Mouse (Mus musculus) lung, embryonic 15.5 days (tissue): Measurements from ENCODE around the gene Prdx6b. TPM values are rescaled to one million over a fixed set of nuclear protein-coding genes. Genes with fewer than 3 reads are reported as not detected.
A peak's percentile ranks its signal among the peaks of the same experiment; 100 is the strongest.

Experiments used
- ATAC-seq: fragments of 200-750 bp; cut with Nextera tagmentation; 2 replicates; pipeline ENCODE4 v1.8.0; 2017; ENCODE audit warnings: moderate number of reproducible peaks, borderline replicate concordance; ENCODE audit not compliant: low FRiP score, low TSS enrichment; ENCODE audit errors: extremely low read depth
- H3K27ac ChIP-seq: fragments of 300-500 bp; sonication (generic); 2 replicates; pipeline ENCODE4 v1.5.1; 2015; ENCODE audit warnings: moderate library complexity, mild to moderate bottlenecking, inconsistent platforms
- H3K27me3 ChIP-seq: fragments of 300-500 bp; sonication (generic); 2 replicates; pipeline ENCODE4 v1.6.1; 2015; ENCODE audit warnings: inconsistent platforms
- H3K36me3 ChIP-seq: fragments of 300-500 bp; sonication (generic); 2 replicates; pipeline ENCODE4 v1.6.1; 2015; ENCODE audit warnings: inconsistent platforms
- H3K4me1 ChIP-seq: fragments of 300-500 bp; sonication (generic); 2 replicates; pipeline ENCODE4 v1.6.1; 2015; ENCODE audit warnings: inconsistent platforms
- H3K4me2 ChIP-seq: fragments of 300-500 bp; sonication (generic); 2 replicates; pipeline ENCODE4 v1.6.1; 2015; ENCODE audit warnings: inconsistent platforms, mild to moderate bottlenecking, moderate library complexity
- H3K4me3 ChIP-seq: fragments of 300-500 bp; sonication (generic); 2 replicates; pipeline ENCODE4 v1.5.1; 2015; ENCODE audit warnings: mild to moderate bottlenecking, inconsistent platforms
- H3K9ac ChIP-seq: fragments of 300-500 bp; sonication (generic); 2 replicates; pipeline ENCODE4 v1.6.1; 2015; ENCODE audit warnings: inconsistent platforms
- H3K9me3 ChIP-seq: fragments of 300-500 bp; sonication (generic); 2 replicates; pipeline ENCODE4 v1.6.1; 2016; ENCODE audit warnings: inconsistent platforms
- WGBS: fragments of 180-500 bp; shearing (Covaris S2); methylation state at CpG from one replicate; pipeline ENCODE4 v1.1.7; 2015; 5-methylcytosine and 5-hydroxymethylcytosine counted together
- polyA plus RNA-seq: library from polyadenylated mRNA; unstranded; fragments of >200 nt; fragmentation: Nextera tagmentation; extraction: Ambion mirVana; gene quantifications from 2 replicates; pipeline ENCODE4 v1.2.1, GENCODE M21; 2015

The Prdx6b gene
- not detected in 2 replicates for polyA plus RNA-seq

DNA sequence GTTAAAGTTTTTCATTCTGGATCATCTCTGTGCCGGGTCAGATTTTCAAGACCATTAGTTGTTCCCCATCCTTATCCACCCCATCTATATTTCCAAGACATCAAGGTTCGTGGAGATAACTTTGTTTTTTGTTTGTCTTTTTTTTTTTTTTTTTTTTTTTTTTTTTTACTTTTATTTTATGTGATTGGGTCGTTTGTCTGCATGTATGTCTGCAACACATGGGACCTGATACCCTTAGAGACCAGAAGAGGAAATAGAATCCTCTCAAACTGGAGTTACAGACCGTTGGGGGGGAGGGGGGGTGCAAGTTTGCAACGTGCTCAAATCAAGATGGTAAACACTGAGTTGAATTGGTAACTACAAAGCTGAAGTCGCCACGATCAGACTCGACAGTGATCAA lies at the start of gene Prdx6b:
TSS of gene Prdx6b (plus strand) at position 301 of the 400 bp plus-strand sequence.
- Histone ChIP-seq H3K27ac (no peak within 1 kb of the TSS), H3K9me3 (no peaks in the 10 kb centered on the region), H3K4me2 (no peak within 1 kb of the TSS), H3K27me3 (no peaks in the 10 kb centered on the region), H3K4me1 (no peaks in the 10 kb centered on the region), H3K9ac (no peak within 1 kb of the TSS), H3K4me3 (no peak within 1 kb of the TSS), H3K36me3 (no peaks in the 10 kb centered on the region)
- ATAC-seq: no peak
- WGBS: 74% methylated on average over 8 of the region's 8 CpGs

DNA sequence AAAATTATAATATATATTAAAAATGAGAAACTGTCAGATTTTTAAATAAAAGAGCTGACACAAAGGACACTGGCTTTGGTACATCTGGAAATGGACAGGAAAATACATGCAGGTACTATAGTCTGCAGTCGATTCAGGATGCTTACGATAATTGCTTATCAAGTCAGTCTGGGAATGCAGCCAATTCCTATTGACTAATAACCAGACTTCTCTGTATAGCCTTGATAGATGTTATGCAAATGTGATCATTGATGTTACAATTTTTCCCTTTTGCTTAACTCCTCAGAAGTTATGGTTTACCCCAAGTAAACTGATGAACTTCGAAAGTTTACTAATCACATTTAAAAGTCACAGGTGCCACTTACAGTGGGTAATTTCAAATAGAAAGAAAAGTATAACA lies 44.8 kb upstream of the Prdx6b start:
- no peak overlapping the region for H3K4me3 ChIP-seq
- ATAC-seq: no peak
- WGBS: 69% methylated on average over 3 of the region's 3 CpGs
- H3K27ac ChIP-seq: no peak overlapping the region
- H3K4me2 ChIP-seq: no peak overlapping the region
- H3K4me1 ChIP-seq: no peaks in the 10 kb centered on the region
- no peaks in the 10 kb centered on the region for H3K9me3 ChIP-seq
- no peak overlapping the region for H3K9ac ChIP-seq
- H3K36me3 ChIP-seq: no peaks in the 10 kb centered on the region
- H3K27me3 ChIP-seq: no peaks in the 10 kb centered on the region

DNA sequence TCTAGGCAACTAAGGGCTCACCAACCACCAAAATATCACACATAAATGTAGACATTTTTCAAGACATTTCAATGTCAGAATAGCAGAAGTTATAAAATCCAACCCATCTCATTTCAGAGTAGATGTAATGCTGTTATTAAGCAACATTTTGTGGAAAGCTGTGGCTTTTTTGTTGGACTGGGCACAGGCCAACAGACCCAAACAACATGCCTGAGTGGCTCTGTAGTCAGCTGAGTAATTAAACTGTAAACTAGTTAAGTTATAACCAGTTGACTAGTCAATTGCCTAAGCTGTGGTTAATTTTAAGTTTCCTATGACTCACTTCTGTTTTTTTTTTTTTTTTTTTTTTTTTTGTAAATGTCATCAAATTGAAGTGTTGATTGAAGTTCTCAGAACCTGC lies 44.4 kb upstream of the Prdx6b start:
- Histone ChIP-seq H3K9me3 (no peaks in the 10 kb centered on the region), H3K9ac (no peak overlapping the region), H3K4me3 (no peak overlapping the region), H3K4me1 (no peaks in the 10 kb centered on the region), H3K36me3 (no peaks in the 10 kb centered on the region), H3K4me2 (no peak overlapping the region), H3K27ac (no peak overlapping the region), H3K27me3 (no peaks in the 10 kb centered on the region)
- no peak for ATAC-seq

DNA sequence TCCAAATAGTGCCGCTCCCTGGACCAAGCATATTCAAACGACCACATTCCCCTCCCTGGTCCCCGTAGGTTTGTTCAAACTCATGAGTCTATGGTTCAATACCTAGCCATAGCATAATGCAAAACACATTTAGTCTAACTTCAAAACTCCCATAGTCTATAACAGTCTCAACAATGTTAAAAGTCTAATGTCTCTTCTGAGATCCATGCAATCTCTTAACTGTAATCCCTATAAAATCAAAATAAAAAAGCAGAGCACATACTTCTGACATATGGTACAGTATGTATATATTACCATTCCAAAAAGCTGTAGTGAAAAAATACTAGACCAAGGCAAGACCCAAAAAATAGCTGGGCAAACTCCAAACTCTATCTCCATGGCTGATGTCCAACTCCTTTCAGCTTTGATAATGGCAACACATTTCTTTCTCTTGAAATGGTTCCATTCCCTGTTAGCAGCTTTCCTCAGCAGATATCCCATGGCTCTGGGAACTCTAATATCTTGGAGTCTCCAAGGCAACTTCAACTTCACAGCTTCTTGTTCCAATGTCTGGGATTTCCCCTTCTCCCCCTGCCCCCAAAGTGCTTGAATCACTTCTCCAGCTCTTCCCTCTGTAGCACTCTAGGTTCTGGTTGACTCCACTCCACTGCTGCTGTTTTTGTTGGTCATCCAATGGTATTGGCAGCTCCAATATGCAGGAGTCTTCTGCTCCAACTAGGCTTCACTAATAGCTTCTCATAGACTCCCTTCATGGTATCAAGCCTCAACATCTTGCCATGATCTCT lies 32.2 kb upstream of the Prdx6b start:
- WGBS: 86% methylated on average over 3 of the region's 3 CpGs
- no peak for ATAC-seq

DNA sequence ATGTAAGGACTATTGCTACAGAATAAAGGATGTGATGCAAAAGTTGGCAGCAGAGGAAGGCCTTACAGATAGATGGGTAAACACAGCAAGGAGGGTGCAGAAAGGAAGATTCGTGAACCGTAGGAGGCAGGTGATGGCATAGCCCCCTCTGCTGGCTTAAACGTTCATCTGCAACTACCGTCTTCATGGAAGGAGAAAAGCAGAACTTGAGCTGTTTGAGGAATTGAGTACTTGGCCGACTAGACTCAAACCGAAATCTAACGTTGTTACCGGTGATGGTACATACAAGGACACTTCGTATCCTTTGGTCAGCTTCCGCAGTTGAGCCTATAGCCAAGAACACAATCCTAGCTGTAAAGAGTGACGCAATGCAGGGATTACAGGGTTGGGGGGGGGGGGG lies 25.4 kb upstream of the Prdx6b start:
- ATAC-seq: no peak
- no peaks in the 10 kb centered on the region for H3K27me3 ChIP-seq
- no peak overlapping the region for H3K27ac ChIP-seq
- no peaks in the 10 kb centered on the region for H3K36me3 ChIP-seq
- 0 out of 2 replicates have a peak, but pooled peaks cover 3% of the 10 kb centered on the region for H3K4me1 ChIP-seq
- no peak overlapping the region for H3K4me3 ChIP-seq
- H3K9me3 ChIP-seq: no peaks in the 10 kb centered on the region
- WGBS: 9% methylated on average over 11 of the region's 11 CpGs
- peak overlapping the region; percentile 40 for H3K4me2 ChIP-seq
- H3K9ac ChIP-seq: no peak overlapping the region

More for the DNA sequence above, 32.2 kb upstream of the Prdx6b start:
- Histone ChIP-seq H3K36me3 (no peaks in the 10 kb centered on the region), H3K27ac (no peak overlapping the region), H3K4me1 (no peaks in the 10 kb centered on the region), H3K9me3 (no peaks in the 10 kb centered on the region), H3K4me3 (no peak overlapping the region), H3K4me2 (no peak overlapping the region), H3K9ac (no peak overlapping the region), H3K27me3 (no peaks in the 10 kb centered on the region)

DNA sequence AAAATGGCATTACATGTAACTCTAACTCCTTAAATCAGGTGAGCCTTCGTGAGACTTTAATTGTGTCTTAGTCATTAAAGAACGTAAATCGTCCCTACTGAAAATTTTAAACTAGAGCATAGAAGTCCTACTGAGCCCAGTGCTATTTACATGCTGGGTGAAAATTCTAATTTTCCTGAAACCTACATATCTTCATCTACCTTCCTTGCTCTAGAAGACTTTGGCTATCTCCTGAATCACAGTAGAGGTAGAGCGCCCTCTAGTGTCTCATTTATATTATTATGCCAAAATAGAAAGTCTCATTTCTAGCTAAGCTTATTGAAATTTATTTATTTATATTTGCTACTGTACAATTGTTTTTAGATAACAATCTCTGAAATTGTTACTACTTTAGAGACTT lies 24.2 kb upstream of the Prdx6b start:
- no peak for ATAC-seq
- H3K9ac ChIP-seq: no peak overlapping the region

DNA sequence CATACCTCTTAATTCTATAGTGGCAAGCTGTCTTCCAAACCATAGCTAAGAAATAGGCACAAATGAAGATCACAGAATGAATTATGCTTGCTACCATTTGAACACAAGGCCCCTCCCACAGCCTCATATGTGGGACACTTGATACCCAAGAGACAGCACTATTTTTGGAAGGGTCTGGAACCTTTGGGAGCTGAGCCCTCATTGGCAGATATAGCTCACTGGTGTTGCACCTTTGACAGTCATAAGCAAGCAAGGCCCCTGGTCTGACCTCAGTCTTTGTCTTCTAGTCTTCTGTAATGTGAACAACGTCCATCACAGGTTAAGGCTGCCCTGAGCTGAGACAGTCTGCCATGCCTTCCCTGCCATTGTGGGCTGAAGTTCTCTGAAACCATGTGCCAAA lies 20.8 kb upstream of the Prdx6b start:
- WGBS: 71% methylated on average over 1 of the region's 1 CpGs
- H3K27ac ChIP-seq: no peak overlapping the region
- no peaks in the 10 kb centered on the region for H3K27me3 ChIP-seq

More for the DNA sequence above, 24.2 kb upstream of the Prdx6b start:
- H3K27ac ChIP-seq: no peak overlapping the region
- H3K4me2 ChIP-seq: no peak overlapping the region
- 57% methylated on average over 4 of the region's 4 CpGs for WGBS
- no peaks in the 10 kb centered on the region for H3K9me3 ChIP-seq
- no peaks in the 10 kb centered on the region for H3K27me3 ChIP-seq
- H3K4me3 ChIP-seq: no peak overlapping the region
- H3K4me1 ChIP-seq: 0 out of 2 replicates have a peak, but pooled peaks cover 3% of the 10 kb centered on the region
- H3K36me3 ChIP-seq: no peaks in the 10 kb centered on the region

DNA sequence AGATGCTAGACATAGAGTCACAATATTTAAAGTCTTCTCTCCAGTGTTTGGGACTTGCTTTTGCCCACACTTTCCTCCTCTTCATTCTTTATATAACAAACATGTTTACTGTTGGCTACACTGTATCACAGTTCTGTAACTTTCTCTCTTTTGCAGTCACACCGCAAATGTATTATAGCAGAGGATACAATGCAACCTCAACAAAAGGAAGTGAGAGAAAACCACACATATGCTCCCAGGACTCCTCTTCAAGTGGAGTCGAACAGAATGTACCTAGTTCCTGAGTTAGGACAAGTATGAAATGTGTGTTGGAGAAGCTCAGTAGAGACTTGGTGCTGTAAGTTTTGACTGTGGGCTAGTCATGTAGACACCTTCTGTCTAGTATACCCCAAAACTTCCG lies 19.2 kb upstream of the Prdx6b start:
- no peaks in the 10 kb centered on the region for H3K4me1 ChIP-seq
- no peak overlapping the region for H3K4me2 ChIP-seq
- no peaks in the 10 kb centered on the region for H3K36me3 ChIP-seq
- 82% methylated on average over 3 of the region's 3 CpGs for WGBS
- no peaks in the 10 kb centered on the region for H3K9me3 ChIP-seq
- no peaks in the 10 kb centered on the region for H3K27me3 ChIP-seq
- H3K4me3 ChIP-seq: no peak overlapping the region
- ATAC-seq: no peak
- H3K27ac ChIP-seq: no peak overlapping the region
- no peak overlapping the region for H3K9ac ChIP-seq

More for the DNA sequence above, 20.8 kb upstream of the Prdx6b start:
- Histone ChIP-seq H3K4me3 (no peak overlapping the region), H3K9me3 (no peaks in the 10 kb centered on the region), H3K4me2 (no peak overlapping the region), H3K36me3 (no peaks in the 10 kb centered on the region), H3K4me1 (0 out of 2 replicates have a peak, but pooled peaks cover 3% of the 10 kb centered on the region), H3K9ac (no peak overlapping the region)
- no peak for ATAC-seq

DNA sequence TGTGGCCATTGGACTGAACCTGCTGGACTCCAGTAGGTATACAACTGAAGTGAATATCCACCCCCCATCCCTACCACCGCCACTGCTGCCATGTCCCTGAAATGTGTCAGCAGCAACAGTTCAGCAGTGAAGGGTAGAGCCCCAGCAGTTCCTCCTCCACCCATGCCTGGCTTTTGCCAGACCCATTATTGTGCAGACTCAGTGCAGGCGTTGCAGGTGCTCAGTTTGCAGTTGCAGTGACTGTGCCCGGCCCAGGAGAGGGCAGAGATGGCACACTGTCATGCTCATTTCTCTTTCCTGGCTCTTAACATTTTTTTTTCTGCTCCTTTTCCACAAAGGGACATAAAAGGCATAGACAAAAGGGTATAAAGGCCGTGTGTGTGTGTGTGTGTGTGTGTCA lies 18.5 kb upstream of the Prdx6b start:
- Histone ChIP-seq H3K4me3 (no peak overlapping the region), H3K27ac (no peak overlapping the region), H3K4me1 (no peaks in the 10 kb centered on the region), H3K9me3 (no peaks in the 10 kb centered on the region), H3K27me3 (no peaks in the 10 kb centered on the region), H3K9ac (no peak overlapping the region), H3K36me3 (no peaks in the 10 kb centered on the region), H3K4me2 (no peak overlapping the region)
- 71% methylated on average over 4 of the region's 4 CpGs for WGBS
- no peak for ATAC-seq

DNA sequence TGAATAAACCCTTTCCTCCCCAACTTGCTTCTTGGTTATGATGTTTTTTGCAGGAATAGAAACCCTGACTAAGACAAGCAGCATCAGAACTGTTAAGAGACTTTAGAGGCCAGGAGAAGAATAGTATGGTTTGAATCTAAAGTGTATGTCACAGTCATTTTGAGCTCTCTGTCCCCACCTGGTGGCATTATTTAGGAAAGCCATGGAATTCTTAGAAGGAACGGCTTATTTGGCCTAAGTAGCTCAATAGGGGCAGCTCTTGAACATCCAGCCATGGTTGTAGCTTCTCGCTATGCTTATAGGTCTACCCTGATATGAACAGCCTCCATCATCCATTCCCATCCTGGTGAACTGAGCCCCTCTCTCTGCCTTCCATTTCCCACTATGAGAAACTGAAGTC lies 17.1 kb upstream of the Prdx6b start:
- 50% methylated on average over 2 of the region's 2 CpGs for WGBS

DNA sequence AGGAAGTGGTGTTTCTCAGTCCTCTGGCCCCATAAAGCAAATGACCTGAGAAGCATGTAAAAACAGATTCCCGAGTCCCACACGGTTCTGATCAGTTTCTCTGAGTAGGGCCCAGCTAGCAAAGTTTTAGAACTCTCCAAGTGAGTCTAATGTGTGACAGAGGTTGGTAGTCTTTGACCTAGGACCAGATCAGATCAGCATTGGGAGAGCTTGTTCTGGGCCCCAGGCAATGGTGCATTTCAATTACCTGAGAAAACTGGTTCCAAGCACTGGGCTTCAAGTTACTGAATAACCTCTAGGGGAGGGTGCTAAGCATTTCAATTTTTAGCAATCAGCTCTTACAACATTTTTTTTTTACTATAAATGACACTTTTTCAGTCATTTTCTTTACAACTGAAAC lies 10.1 kb upstream of the Prdx6b start:
- Histone ChIP-seq H3K9me3 (no peaks in the 10 kb centered on the region), H3K27ac (no peak overlapping the region), H3K4me1 (no peaks in the 10 kb centered on the region), H3K36me3 (no peaks in the 10 kb centered on the region), H3K9ac (no peak overlapping the region), H3K4me2 (no peak overlapping the region), H3K4me3 (no peak overlapping the region), H3K27me3 (no peaks in the 10 kb centered on the region)
- no peak for ATAC-seq
- 68% methylated on average over 2 of the region's 2 CpGs for WGBS

More for the DNA sequence above, 17.1 kb upstream of the Prdx6b start:
- Histone ChIP-seq H3K36me3 (no peaks in the 10 kb centered on the region), H3K27me3 (no peaks in the 10 kb centered on the region), H3K27ac (no peak overlapping the region), H3K4me2 (no peak overlapping the region), H3K9me3 (no peaks in the 10 kb centered on the region), H3K4me3 (no peak overlapping the region), H3K9ac (no peak overlapping the region), H3K4me1 (no peaks in the 10 kb centered on the region)
- no peak for ATAC-seq

DNA sequence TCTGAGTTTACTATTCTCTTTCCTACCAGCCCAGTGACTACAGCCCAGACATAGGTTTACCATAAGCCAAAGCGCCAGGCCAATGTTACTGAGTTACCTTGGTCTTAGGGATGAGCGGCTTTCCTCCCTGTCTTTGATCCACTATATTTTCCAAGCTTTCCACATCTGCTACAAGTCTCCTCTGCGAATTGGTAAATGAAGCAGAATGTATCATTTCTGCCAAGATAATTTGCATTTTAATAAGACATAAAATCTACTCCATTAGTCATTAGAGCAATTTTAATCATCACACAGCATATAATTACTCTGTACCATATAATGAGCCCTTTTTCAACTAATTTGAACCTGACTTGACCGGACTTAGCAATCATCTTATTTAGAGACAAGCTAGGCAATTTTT lies 5.9 kb upstream of the Prdx6b start:
- WGBS: 87% methylated on average over 4 of the region's 4 CpGs
- no peaks in the 10 kb centered on the region for H3K9me3 ChIP-seq

More for the DNA sequence above, 5.9 kb upstream of the Prdx6b start:
- H3K4me3 ChIP-seq: no peak overlapping the region
- H3K36me3 ChIP-seq: no peaks in the 10 kb centered on the region
- H3K27me3 ChIP-seq: no peaks in the 10 kb centered on the region
- H3K27ac ChIP-seq: no peak overlapping the region
- H3K9ac ChIP-seq: no peak overlapping the region
- no peaks in the 10 kb centered on the region for H3K4me1 ChIP-seq
- H3K4me2 ChIP-seq: no peak overlapping the region
- ATAC-seq: no peak
